Mouse (Mus musculus): ENCODE results near the gene Rnf185. TPM values are rescaled to one million over a fixed set of nuclear protein-coding genes. Genes with fewer than 3 reads are reported as not detected.

The Rnf185 gene
- total RNA-seq (2023) = 10 to 100 TPM; 14.9 to 16.0 TPM

DNA sequence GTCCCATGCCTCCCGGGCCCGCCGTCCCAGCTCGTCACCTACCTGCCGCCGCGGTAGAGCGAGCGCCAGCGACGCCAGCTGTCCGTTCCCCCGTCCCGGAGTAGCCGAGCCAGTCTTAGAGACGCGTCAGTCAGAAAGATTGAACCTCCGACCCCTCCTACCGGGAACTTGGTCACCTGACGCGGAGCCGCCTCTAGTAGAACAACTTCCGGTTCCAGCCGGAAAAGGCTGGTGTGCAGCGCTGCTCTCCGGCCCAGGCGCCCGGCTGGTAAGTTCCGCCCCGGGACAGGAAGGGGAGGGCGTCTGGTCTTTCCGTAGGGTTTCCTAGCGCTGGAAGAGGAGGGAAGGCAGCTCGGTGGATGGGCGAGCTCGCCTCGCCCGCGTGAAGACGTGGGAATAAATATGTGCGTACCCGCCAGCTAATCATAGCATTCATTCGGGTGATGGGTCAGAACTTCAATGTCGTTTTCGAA is at the start of gene Rnf185:
Gene Rnf185, minus strand, starts transcription at position 197 of the 473 bp plus-strand sequence.

DNA sequence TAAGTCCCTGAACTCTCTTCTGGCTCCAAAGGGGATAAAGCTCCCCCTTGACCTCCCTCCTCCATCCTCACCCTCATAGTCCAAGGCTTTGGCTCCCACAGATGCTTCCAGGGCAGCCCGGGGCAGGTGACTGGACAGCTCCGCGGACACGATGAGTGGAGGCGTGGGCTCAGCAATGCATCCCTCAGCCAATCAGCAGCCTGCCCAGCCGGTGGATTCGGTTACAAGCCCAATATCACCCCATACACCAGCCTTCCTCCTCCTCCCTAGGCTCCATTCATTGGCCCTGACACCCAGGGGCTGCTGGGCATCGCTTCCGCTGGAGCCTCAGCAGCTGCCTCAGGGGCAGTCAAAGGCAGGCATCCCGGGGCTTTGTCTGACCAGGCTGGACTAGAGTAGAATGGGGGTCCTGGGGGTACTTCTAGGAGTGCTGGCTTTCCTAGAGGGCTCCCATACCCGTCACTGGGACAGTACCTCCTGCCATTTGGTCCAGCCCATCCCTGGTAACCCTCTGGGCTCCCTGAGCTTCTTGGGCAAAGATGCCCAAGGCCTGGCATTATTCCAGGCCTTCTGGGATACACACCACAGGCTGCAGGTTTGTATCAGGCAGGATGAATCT is 35.9 kb upstream of the Rnf185 start, which contains the start of gene Pla2g3:
Gene Pla2g3, plus strand, starts transcription at position 333 of the 619 bp plus-strand sequence.

DNA sequence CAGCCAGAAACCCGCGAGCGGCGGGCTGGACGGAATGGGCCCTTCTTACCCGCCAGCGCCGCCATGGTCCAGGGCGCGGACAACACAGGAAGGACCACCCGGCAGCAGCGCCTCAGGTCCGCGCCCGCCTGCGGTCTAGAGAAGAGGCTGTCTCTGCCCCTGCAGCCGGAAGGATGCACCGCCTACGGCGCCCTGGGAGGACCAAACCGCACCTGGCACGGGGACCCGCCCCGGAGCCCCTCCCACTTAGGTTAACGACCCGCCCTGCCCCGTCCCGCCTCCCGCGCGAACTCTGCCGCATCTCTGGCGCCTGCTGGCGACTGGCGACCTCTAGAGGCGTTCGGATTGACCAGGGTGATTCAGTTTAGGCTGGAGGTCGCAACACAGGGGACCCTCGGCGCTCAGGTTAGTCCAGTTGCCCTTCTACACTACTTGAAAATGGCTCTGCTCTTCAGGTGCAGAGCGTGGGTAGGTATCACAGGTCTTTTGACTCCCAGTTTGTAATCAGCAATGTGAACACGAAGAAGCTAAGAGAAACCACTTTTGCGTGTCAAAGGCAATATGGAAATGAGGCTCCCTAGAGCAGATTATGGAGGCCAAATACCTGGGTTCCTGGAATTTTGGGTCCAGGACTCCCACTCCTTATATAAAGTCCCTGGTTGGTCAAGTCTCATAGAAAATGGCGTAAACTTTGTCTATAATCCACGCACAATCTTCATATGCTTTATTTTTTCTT is 43.0 kb downstream of the Rnf185 start, which contains the start of gene Limk2:
Gene Limk2, minus strand, starts transcription at position 193 of the 736 bp plus-strand sequence.

Other genes with a start within 250 kb of the Rnf185 start
- gene Eif4enif1, start 250.0 kb downstream of the Rnf185 start, total RNA-seq (2023) = 10 to 100 TPM; 58.8 to 64.2 TPM
- gene Drg1, start 185.9 kb downstream of the Rnf185 start, total RNA-seq (2023) = 10 to 100 TPM; 50.8 to 53.5 TPM
- 10 to 100 TPM; 36.5 to 37.7 TPM for gene Patz1, start 163.5 kb downstream of the Rnf185 start, total RNA-seq (2023)
- gene Pik3ip1, start 122.0 kb downstream of the Rnf185 start, total RNA-seq (2023) = 10 to 100 TPM; 10.8 to 13.8 TPM
- gene Limk2, start 43.2 kb downstream of the Rnf185 start, total RNA-seq (2023) = 10 to 100 TPM; 26.1 to 28.3 TPM
- gene Pla2g3, start 35.9 kb upstream of the Rnf185 start, total RNA-seq (2023) = not detected
- gene Inpp5j, start 52.5 kb upstream of the Rnf185 start, total RNA-seq (2023) = 1 to 10 TPM; 1.1 to 1.8 TPM
- gene Selenom, start 62.3 kb upstream of the Rnf185 start, total RNA-seq (2023) = 10 to 100 TPM; 10.2 to 11.6 TPM
- gene Smtn, start 88.2 kb upstream of the Rnf185 start, total RNA-seq (2023) = 1 to 10 TPM; 6.8 to 6.9 TPM
- gene Morc2a, start 196.8 kb upstream of the Rnf185 start, total RNA-seq (2023) = 10 to 100 TPM; 38.9 to 42.0 TPM

Measured in monocyte, adult 59 days (primary cell).